In the genomic region with DNA sequence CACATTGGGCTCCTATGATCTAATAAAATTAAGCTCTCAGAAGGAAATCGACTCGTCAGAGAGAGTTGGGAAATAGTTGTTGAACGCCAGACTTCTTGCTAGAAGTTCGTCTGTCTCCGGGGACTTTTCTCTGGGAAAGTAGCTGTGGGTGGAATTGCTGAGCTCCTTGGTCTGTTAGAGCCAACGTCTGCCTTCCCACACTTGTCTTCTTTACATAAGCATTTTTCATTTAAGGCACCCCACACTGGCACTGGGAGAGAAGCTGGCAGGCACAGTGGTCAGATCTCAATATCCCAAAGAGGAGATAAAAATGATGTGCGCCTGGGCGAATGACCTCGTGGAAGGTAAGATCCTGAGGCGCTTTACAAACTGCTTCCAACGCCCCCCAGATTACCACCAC, we compare ENCODE assay signal across 16 mouse cellular contexts.
DNase-seq lines count a peak whose midpoint lies in the region; ATAC-seq and TF ChIP-seq lines count a peak whose summit lies in the region.
"Had no signal": no experiment of that assay in that cellular context is flagged by ENCODE, and none has a peak within 500 bp of the region (broad histone marks: within the 10 kb centered on the region; RNA-seq: fewer than 3 reads in every experiment).

No protein-coding gene starts in this region.

- H3K27me3 ChIP-seq in midbrain, embryonic 14.5 days (ENCODE audit: control insufficient read depth, insufficient read depth, low read length), result no peaks in the 10 kb centered on the region
- H3K27me3 ChIP-seq in forebrain, postnatal 0 days (ENCODE audit: insufficient read depth, low read length), result no peaks in the 10 kb centered on the region
- H3K27me3 ChIP-seq: liver, embryonic 15.5 days; midbrain, embryonic 12.5 days; Patski had no signal

- WGBS in midbrain, embryonic 14.5 days, result 93% methylated on average over 11 of the region's 11 CpGs
- WGBS in forebrain, postnatal 0 days, result 93% methylated on average over 11 of the region's 11 CpGs

- no peak overlapping the region for H3K4me2 ChIP-seq in midbrain, embryonic 14.5 days (ENCODE audit: low read length)
- H3K4me2 ChIP-seq in forebrain, postnatal 0 days (ENCODE audit: low read depth), result no peak overlapping the region
- H3K4me2 ChIP-seq: heart, embryonic 11.5 days; liver, embryonic 15.5 days; midbrain, embryonic 12.5 days had no signal

- no peak overlapping the region for H3K4me3 ChIP-seq in layer of hippocampus, adult 2 months
- no peak overlapping the region for H3K4me3 ChIP-seq in midbrain, embryonic 14.5 days (replicated peaks; ENCODE audit: low read depth, low read length)
- H3K4me3 ChIP-seq in forebrain, postnatal 0 days (ENCODE audit: low read depth, low read length), result no peak overlapping the region
- H3K4me3 ChIP-seq: forebrain, embryonic 10.5 days; liver, embryonic 15.5 days; midbrain, embryonic 12.5 days had no signal

- H3K36me3 ChIP-seq in midbrain, embryonic 14.5 days (ENCODE audit: control insufficient read depth, insufficient read depth, low read length), result no peaks in the 10 kb centered on the region
- H3K36me3 ChIP-seq in forebrain, postnatal 0 days (ENCODE audit: insufficient read depth), result no peaks in the 10 kb centered on the region
- H3K36me3 ChIP-seq: forebrain, embryonic 10.5 days; liver, embryonic 15.5 days; midbrain, embryonic 12.5 days had no signal

- no peak overlapping the region for H3K9ac ChIP-seq in midbrain, embryonic 14.5 days (replicated peaks; ENCODE audit: low read length)
- H3K9ac ChIP-seq in forebrain, postnatal 0 days, result no peak overlapping the region
- H3K9ac ChIP-seq: liver, embryonic 15.5 days; midbrain, embryonic 12.5 days had no signal

- intact Hi-C loops in left cerebral cortex, postnatal 36 days (cut with DNase I), result no loop called here

- peak; percentile 76 for DNase-seq in right cerebral cortex, adult 18-20 months
- no peak for DNase-seq in right cerebral cortex, postnatal 4 days
- peak; percentile 18 to 55 for DNase-seq in layer of hippocampus, adult 2 months (ENCODE audit: low spot score in 2 of 2)
- DNase-seq in left cerebral cortex, postnatal 36 days (ENCODE audit: low spot score in 2 of 2), result peak; percentile 46 to 58
- DNase-seq in midbrain, embryonic 14.5 days, result no peak
- no peak for DNase-seq in kidney, adult 18-20 months
- DNase-seq in forebrain, postnatal 0 days, result no peak
- DNase-seq: cerebellum, postnatal 14 days; gastrocnemius, postnatal 10 days; heart, postnatal 36 days; lung, postnatal 36 days had no signal

- H3K27ac ChIP-seq in layer of hippocampus, adult 2 months, result no peak overlapping the region
- no peak overlapping the region for H3K27ac ChIP-seq in midbrain, embryonic 14.5 days (replicated peaks; ENCODE audit: low read depth, low read length)
- no peak overlapping the region for H3K27ac ChIP-seq in forebrain, postnatal 0 days (ENCODE audit: low read depth, low read length)
- H3K27ac ChIP-seq: forebrain, embryonic 10.5 days; liver, embryonic 15.5 days; midbrain, embryonic 12.5 days had no signal

- H3K4me1 ChIP-seq in midbrain, embryonic 14.5 days (ENCODE audit: control insufficient read depth, insufficient read depth, low read length), result no peaks in the 10 kb centered on the region
- H3K4me1 ChIP-seq in forebrain, postnatal 0 days (ENCODE audit: insufficient read depth), result no peaks in the 10 kb centered on the region
- H3K4me1 ChIP-seq: forebrain, embryonic 10.5 days; liver, embryonic 15.5 days; midbrain, embryonic 12.5 days had no signal

- H3K9me3 ChIP-seq in midbrain, embryonic 14.5 days (ENCODE audit: control insufficient read depth, low read length), result no peaks in the 10 kb centered on the region
- no peaks in the 10 kb centered on the region for H3K9me3 ChIP-seq in forebrain, postnatal 0 days (ENCODE audit: low read length)
- H3K9me3 ChIP-seq: forebrain, embryonic 10.5 days; liver, embryonic 15.5 days; midbrain, embryonic 12.5 days had no signal

- no peak for ATAC-seq in midbrain, embryonic 14.5 days (ENCODE audit: low FRiP score, low TSS enrichment)
- ATAC-seq in forebrain, postnatal 0 days, result no peak
- ATAC-seq: Patski had no signal

- no peak for TF ChIP-seq CTCF in layer of hippocampus, adult 2 months (conservative IDR thresholded peaks at IDR 0.05)
- TF ChIP-seq CTCF in forebrain, postnatal 0 days (IDR thresholded peaks at IDR 0.05; ENCODE audit: low read depth), result no peak

Comparison
In these comparisons a context has a peak if more than half of its experiments do, and no peak if none do; other contexts are left out.
1. DNase-seq: peak in right cerebral cortex, adult 18-20 months (single experiment), layer of hippocampus, adult 2 months (2 of 2) and left cerebral cortex, postnatal 36 days (2 of 2); none in right cerebral cortex, postnatal 4 days (single experiment), midbrain, embryonic 14.5 days (single experiment), kidney, adult 18-20 months (single experiment) and forebrain, postnatal 0 days (single experiment).